Mouse (Mus musculus) inflammation-experienced regulatory T-cells, adult 6 months (primary cell): ENCODE measurements at regions not wholly inside any gene's neighbourhood (a gene's known extent, or its start where the extent isn't known, plus 50 kb on each side); places are given as distances from the start of the nearest gene placed in this dataset.

Source experiments
- ATAC-seq: one replicate; pipeline ENCODE4 v1.8.0; 2017

- no peak for ATAC-seq
Measured at GRCm38 (mm10) chr1:177569572-177569971, 127.4 kb downstream of the Zbtb18 start.

- no peak for ATAC-seq
Measured at GRCm38 (mm10) chr1:177573017-177573725, 131.0 kb downstream of the Zbtb18 start.

GRCm38 (mm10) chr1:177573781-177574180 lies 131.6 kb downstream of the Zbtb18 start:
- no peak for ATAC-seq

GRCm38 (mm10) chr1:177574312-177574711 lies 132.2 kb downstream of the Zbtb18 start:
- ATAC-seq: no peak

- ATAC-seq: no peak
Measured at GRCm38 (mm10) chr1:177584302-177584886, 142.2 kb downstream of the Zbtb18 start.

GRCm38 (mm10) chr1:177585320-177585719 lies 143.2 kb downstream of the Zbtb18 start:
- no peak for ATAC-seq

GRCm38 (mm10) chr1:177589034-177589433 lies 140.6 kb upstream of the 1700016C15Rik start:
- no peak for ATAC-seq

GRCm38 (mm10) chr1:177589656-177590055 lies 140.0 kb upstream of the 1700016C15Rik start:
- no peak for ATAC-seq

- ATAC-seq: no peak
Measured at GRCm38 (mm10) chr1:177591742-177592141, 137.9 kb upstream of the 1700016C15Rik start.

GRCm38 (mm10) chr1:177592337-177592736 lies 137.3 kb upstream of the 1700016C15Rik start:
- no peak for ATAC-seq

- ATAC-seq: no peak
Measured at GRCm38 (mm10) chr1:177594341-177594740, 135.3 kb upstream of the 1700016C15Rik start.

- ATAC-seq: no peak
Measured at GRCm38 (mm10) chr1:177595326-177595914, 134.2 kb upstream of the 1700016C15Rik start.

- ATAC-seq: no peak
Measured at GRCm38 (mm10) chr1:177597036-177597435, 132.6 kb upstream of the 1700016C15Rik start.

GRCm38 (mm10) chr1:177605353-177605969 lies 124.2 kb upstream of the 1700016C15Rik start:
- no peak for ATAC-seq

GRCm38 (mm10) chr1:177607565-177607964 lies 122.0 kb upstream of the 1700016C15Rik start:
- ATAC-seq: no peak

GRCm38 (mm10) chr1:177608551-177609020 lies 121.0 kb upstream of the 1700016C15Rik start:
- ATAC-seq: no peak

GRCm38 (mm10) chr1:177609226-177609625 lies 120.4 kb upstream of the 1700016C15Rik start:
- no peak for ATAC-seq

GRCm38 (mm10) chr1:177609683-177610082 lies 119.9 kb upstream of the 1700016C15Rik start:
- ATAC-seq: no peak

GRCm38 (mm10) chr1:177610156-177610555 lies 119.5 kb upstream of the 1700016C15Rik start:
- no peak for ATAC-seq

GRCm38 (mm10) chr1:177612546-177612945 lies 117.1 kb upstream of the 1700016C15Rik start:
- no peak for ATAC-seq

GRCm38 (mm10) chr1:177615609-177616008 lies 114.0 kb upstream of the 1700016C15Rik start:
- no peak for ATAC-seq

GRCm38 (mm10) chr1:177616335-177617239 lies 113.0 kb upstream of the 1700016C15Rik start:
- no peak for ATAC-seq
